Mouse (Mus musculus): Measurements from ENCODE around the gene Svep1.

Svep1 gene

GRCm38 (mm10) chr4:58169918-58170317 is 36.7 kb downstream of the Svep1 start:
- no peak for DNase-seq

- no peak for DNase-seq
These were observed 38.3 kb downstream of the Svep1 start for GRCm38 (mm10) chr4:58168366-58168765.

GRCm38 (mm10) chr4:58165711-58166110 is 40.9 kb downstream of the Svep1 start:
- no peak for DNase-seq

GRCm38 (mm10) chr4:58161901-58162300 is 44.8 kb downstream of the Svep1 start:
- DNase-seq, result no peak

GRCm38 (mm10) chr4:58159564-58159963 is 47.1 kb downstream of the Svep1 start:
- no peak for DNase-seq

GRCm38 (mm10) chr4:58150301-58150700 is 56.4 kb downstream of the Svep1 start:
- DNase-seq, result no peak

GRCm38 (mm10) chr4:58149186-58149585 is 57.5 kb downstream of the Svep1 start:
- DNase-seq, result no peak

- DNase-seq, result no peak
These were observed 58.1 kb downstream of the Svep1 start for GRCm38 (mm10) chr4:58148547-58148946.

- DNase-seq, result no peak
These were observed 60.0 kb downstream of the Svep1 start for GRCm38 (mm10) chr4:58146676-58147075.

GRCm38 (mm10) chr4:58139764-58140556 is 66.7 kb downstream of the Svep1 start:
- DNase-seq, result no peak

- DNase-seq, result no peak
These were observed 67.4 kb downstream of the Svep1 start for GRCm38 (mm10) chr4:58139241-58139640.

GRCm38 (mm10) chr4:58133610-58134309 is 72.9 kb downstream of the Svep1 start:
- DNase-seq, result no peak

GRCm38 (mm10) chr4:58129844-58130243 is 76.8 kb downstream of the Svep1 start:
- no peak for DNase-seq

GRCm38 (mm10) chr4:58127024-58127423 is 79.6 kb downstream of the Svep1 start:
- no peak for DNase-seq

GRCm38 (mm10) chr4:58115452-58115851 is 91.2 kb downstream of the Svep1 start:
- DNase-seq, result no peak

- no peak for DNase-seq
These were observed 95.7 kb downstream of the Svep1 start for GRCm38 (mm10) chr4:58111008-58111407.

- DNase-seq, result no peak
These were observed 96.9 kb downstream of the Svep1 start for GRCm38 (mm10) chr4:58109793-58110192.

- no peak for DNase-seq
These were observed 98.3 kb downstream of the Svep1 start for GRCm38 (mm10) chr4:58108364-58108763.

GRCm38 (mm10) chr4:58097732-58098131 is 108.9 kb downstream of the Svep1 start:
- DNase-seq, result no peak

GRCm38 (mm10) chr4:58086738-58087137 is 119.9 kb downstream of the Svep1 start:
- no peak for DNase-seq

- DNase-seq, result no peak
These were observed 120.5 kb downstream of the Svep1 start for GRCm38 (mm10) chr4:58086151-58086550.

- DNase-seq, result no peak
These were observed 121.3 kb downstream of the Svep1 start for GRCm38 (mm10) chr4:58085340-58085739.

- DNase-seq, result no peak
These were observed 122.5 kb downstream of the Svep1 start for GRCm38 (mm10) chr4:58084155-58084554.

GRCm38 (mm10) chr4:58082588-58082987 is 124.1 kb downstream of the Svep1 start:
- peak; percentile 55 to 59 for DNase-seq

Measured in B cell, adult 2 months (primary cell).